Mouse (Mus musculus) testis, adult 2 months (tissue): Measurements from ENCODE around the gene Ccdc33.

ENCODE experiments used
- CTCF ChIP-seq: fragments of 200-500 bp; IDR thresholded peaks from 2 replicates; pipeline ENCODE4 v1.5.1; 2012; ENCODE audit warnings: low read depth, mild to moderate bottlenecking, inconsistent platforms, low read length, moderate library complexity; ENCODE audit not compliant: control insufficient read depth, insufficient read depth, insufficient replicate concordance
- POLR2A ChIP-seq: fragments of 200-500 bp; IDR thresholded peaks from 2 replicates; pipeline ENCODE4 v1.6.1; 2012; ENCODE audit warnings: low read depth, mild to moderate bottlenecking, inconsistent platforms, low read length, moderate library complexity; ENCODE audit not compliant: control insufficient read depth

DNA sequence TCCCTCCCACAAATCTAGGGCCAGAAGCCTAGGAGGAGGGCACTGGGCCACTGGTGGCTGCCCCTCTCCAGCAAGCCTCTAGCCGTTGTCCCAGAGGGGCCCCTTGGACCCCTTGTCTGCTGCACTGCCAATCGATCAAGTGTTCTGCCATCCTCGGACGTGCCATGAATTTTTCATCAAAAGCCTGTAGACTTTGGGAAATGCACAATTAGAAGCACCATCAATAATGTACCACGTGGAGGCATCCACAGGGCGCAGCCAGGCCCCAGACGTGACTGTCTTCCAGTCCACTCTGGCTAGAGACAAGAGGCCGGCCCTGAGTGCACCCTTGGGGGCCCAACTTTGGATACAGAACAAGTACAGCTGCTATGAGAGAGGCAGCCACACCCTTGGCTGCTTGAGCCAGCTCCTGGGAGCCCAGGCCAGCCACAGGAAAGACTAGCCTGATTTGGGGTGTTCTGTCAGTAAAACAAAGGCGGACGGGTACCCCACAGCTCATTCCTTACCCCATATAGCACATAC is 75.1 kb downstream of the Ccdc33 start:
- no peak for TF ChIP-seq POLR2A
- TF ChIP-seq CTCF = no peak
